Mouse (Mus musculus) liver, postnatal 0 days (tissue): Measurements from ENCODE around the gene Magix.

Source experiments
- CTCF ChIP-seq: sonication (generic); IDR thresholded peaks from 2 replicates; pipeline ENCODE4 v1.5.1; 2016; ENCODE audit warnings: antibody characterized with exemption, low read depth
- EP300 ChIP-seq: IDR thresholded peaks from 2 replicates; pipeline ENCODE4 v1.6.1; 2016; ENCODE audit warnings: antibody characterized with exemption, low read depth, mild to moderate bottlenecking

DNA sequence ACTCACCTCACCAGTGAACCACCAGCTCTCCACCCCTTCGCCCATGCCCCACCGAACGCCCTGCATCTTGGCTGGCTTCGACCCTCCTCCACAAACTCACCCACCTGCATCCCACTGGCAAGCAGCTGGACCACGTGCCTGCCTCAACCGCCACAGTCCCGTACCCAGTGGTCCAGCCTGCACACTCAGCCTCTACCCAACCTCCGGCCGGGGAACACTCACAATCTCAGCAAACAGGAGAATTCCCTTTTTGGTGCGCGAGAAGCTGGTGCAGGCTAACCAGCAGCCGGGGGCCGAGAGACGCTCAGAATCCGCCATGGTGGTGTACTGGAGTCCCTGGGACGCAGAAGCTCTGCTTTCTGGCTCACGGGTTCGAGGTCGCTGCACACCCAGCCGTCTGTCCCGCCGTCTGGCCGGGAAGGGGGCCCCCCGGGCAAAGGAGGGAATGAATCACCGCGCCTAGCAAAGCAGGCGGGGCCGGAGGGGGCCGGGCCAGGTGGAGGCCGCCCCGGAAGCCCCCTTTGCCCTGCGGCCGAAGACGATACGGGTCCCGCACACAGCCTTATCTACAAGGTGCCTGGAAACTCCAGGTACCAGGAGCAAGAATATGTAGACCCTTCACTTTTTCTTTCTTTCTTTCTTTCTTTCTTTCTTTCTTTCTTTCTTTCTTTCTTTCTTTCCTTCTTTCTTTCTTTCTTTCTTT lies 10.0 kb downstream of the Magix start, which contains the start of gene Plp2:
- TF ChIP-seq CTCF (no peak), EP300 (no peak)
